Mouse (Mus musculus): Measurements from ENCODE around the gene Gm21887. TPM values are rescaled to one million over a fixed set of nuclear protein-coding genes. Genes with fewer than 3 reads are reported as not detected.
"Not testable (repeated sequence)": the region's sequence is repeated elsewhere in the genome, so short reads cannot be mapped to it uniquely, and the experiment has no call there.

Gm21887 gene
- total RNA-seq, 2 experiments from 2014 or later, result 80.7 to 105 TPM

GRCm38 (mm10) chrX:169982606-169983400 lies 26.7 kb upstream of the Gm21887 start:
- ATAC-seq (replicated peaks; ENCODE audit: low FRiP score, low TSS enrichment, poor library complexity, severe bottlenecking), result not testable (repeated sequence)

DNA sequence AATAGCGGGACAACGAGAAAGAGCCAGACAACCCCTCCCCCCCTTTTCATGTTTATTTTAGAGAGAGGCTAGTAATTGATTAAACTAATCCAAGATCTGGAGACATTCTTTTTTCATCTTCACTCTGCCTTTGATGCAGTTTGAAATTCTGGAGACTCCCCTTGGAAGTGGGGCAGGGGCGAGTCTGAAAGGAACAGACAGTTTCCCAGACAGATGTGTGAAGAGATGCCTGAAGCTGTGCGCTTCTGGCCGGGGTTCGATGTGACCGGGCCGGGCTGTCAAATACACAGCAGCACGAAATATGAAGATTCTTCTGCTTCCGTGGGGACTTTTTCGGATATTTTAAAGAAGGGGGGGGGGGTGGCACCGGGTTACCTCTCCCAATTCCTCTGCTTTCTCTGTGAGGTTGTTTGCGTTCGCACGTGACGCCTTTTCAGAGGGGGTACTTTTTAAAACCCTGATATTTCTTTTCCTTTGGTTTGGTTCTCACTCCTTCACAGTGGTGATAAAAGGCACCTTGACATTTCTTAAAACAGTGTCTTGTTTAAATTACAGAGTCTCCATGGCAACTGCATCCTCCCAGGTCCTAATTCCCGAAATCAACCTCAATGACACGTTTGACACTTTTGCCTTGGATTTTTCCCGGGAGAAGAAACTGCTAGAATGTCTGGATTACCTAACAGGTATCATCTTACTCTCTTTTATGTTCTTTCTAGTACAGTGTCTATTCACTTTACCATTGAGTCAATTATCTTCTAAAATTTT lies 25.9 kb upstream of the Gm21887 start:
- not testable (repeated sequence) for ATAC-seq (replicated peaks; ENCODE audit: low FRiP score, low TSS enrichment, poor library complexity, severe bottlenecking)

GRCm38 (mm10) chrX:169984331-169984730 lies 25.1 kb upstream of the Gm21887 start:
- ATAC-seq (replicated peaks; ENCODE audit: low FRiP score, low TSS enrichment, poor library complexity, severe bottlenecking), result not testable (repeated sequence)

GRCm38 (mm10) chrX:169984853-169985252 lies 24.6 kb upstream of the Gm21887 start:
- not testable (repeated sequence) for ATAC-seq (replicated peaks; ENCODE audit: low FRiP score, low TSS enrichment, poor library complexity, severe bottlenecking)

DNA sequence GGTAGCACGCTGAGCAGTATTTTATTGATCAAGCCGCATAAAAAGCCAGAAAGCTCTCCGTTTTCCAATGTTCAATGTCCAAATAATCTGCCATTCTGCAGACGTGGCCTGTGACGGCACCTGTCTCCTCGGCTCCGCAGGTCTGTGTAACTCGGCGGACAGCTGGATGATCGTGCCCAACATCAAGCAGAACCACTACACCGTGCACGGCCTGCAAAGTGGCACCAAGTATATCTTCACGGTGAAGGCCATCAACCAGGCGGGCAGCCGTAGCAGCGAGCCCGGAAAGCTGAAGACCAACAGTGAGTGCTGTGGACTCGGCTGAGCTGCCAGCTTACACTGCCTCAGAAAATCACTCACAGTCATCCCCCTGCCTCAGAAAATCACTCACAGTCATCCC lies 23.7 kb upstream of the Gm21887 start:
- ATAC-seq (replicated peaks; ENCODE audit: low FRiP score, low TSS enrichment, poor library complexity, severe bottlenecking), result not testable (repeated sequence)

- ATAC-seq (replicated peaks; ENCODE audit: low FRiP score, low TSS enrichment, poor library complexity, severe bottlenecking), result peak; percentile 52
Observed at GRCm38 (mm10) chrX:169986519-169987367, 22.7 kb upstream of the Gm21887 start.

GRCm38 (mm10) chrX:169987368-169987837 lies 22.1 kb upstream of the Gm21887 start:
- ATAC-seq (replicated peaks; ENCODE audit: low FRiP score, low TSS enrichment, poor library complexity, severe bottlenecking), result not testable (repeated sequence)

DNA sequence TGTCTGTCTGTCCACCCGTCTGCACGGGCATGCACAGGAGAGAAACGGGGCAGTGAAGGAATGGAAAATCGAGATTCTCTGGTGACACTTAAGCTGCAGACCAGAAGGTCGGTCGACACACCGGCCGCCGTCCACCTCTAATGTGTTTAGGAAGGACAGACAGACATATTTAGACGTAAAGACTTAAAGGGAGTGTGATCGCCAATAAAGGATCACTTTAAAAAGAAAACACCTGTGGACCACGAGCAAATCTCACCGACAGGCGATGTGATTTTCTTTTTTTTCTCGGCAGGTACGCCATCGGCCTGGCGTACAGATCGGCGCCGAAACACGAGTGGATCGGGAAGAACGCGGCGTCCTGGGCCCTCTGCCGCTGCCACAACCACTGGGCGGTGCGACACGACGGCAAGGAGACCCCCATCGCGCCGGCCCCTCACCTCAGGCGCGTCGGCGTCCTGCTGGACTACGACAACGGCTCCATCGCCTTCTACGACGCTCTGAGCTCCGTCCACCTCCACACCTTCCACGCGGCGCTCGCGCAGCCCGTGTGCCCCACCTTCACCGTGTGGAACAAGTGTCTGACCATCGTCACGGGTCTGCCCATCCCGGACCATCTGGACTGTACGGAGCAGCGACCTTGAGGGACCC lies 20.8 kb upstream of the Gm21887 start:
- not testable (repeated sequence) for ATAC-seq (replicated peaks; ENCODE audit: low FRiP score, low TSS enrichment, poor library complexity, severe bottlenecking)

DNA sequence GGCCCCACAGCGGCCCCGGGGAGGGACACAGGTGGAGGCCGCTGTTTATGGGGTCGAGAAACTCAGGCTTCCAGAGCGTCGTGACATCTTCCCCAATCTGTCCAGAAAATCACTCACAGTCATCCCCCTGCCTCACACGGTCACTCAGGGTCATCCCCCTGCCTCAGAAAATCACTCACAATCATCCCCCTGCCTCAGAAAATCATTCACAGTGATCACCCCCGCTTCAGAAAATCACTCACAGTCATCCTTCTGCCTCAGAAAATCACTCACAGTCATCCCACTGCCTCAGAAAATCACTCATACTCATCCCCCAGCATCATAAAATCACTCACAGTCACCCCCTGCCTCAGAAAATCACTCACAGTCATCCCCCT lies 20.3 kb upstream of the Gm21887 start:
- ATAC-seq (replicated peaks; ENCODE audit: low FRiP score, low TSS enrichment, poor library complexity, severe bottlenecking), result not testable (repeated sequence)

- 0 out of 2 replicates have a peak, but pooled peaks have one; percentile 1 for ATAC-seq (replicated peaks; ENCODE audit: low FRiP score, low TSS enrichment, poor library complexity, severe bottlenecking)
Observed at GRCm38 (mm10) chrX:169989691-169990631, 19.5 kb upstream of the Gm21887 start.

DNA sequence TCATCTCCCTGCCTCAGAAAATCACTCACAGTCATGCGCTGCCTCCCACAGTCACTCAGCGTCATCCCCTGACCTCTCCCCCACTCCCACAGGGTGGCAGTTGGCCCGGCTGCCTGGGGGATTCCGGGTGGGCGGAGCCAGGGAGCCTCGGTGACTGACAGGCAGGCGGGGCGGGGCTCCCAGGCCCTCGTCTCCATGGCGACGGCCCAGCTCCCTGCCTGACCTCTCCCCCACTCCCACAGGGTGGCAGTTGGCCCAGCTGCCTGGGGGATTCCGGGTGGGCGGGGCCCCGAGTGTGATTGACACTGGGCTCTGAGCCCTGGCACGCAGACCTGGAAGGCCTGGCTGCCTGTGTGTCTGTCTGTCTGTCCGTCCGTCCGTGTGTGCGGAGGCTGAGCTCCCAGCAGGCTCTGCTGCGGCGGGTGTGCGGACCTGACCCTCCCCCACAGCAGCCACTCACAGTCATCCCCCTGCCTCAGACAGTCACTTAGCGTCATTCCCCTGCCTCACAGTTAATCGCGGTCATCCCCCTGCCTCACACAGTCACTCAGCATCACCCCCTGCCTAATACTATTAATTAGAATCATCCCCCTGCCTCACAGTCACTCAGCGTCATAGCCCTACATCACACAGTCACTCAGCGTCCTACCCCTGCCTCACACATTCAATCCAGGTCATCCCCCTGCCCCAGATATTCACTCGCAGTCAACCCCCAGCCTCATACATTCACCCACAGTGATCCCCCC lies 18.2 kb upstream of the Gm21887 start:
- ATAC-seq (replicated peaks; ENCODE audit: low FRiP score, low TSS enrichment, poor library complexity, severe bottlenecking), result peak; percentile 47

DNA sequence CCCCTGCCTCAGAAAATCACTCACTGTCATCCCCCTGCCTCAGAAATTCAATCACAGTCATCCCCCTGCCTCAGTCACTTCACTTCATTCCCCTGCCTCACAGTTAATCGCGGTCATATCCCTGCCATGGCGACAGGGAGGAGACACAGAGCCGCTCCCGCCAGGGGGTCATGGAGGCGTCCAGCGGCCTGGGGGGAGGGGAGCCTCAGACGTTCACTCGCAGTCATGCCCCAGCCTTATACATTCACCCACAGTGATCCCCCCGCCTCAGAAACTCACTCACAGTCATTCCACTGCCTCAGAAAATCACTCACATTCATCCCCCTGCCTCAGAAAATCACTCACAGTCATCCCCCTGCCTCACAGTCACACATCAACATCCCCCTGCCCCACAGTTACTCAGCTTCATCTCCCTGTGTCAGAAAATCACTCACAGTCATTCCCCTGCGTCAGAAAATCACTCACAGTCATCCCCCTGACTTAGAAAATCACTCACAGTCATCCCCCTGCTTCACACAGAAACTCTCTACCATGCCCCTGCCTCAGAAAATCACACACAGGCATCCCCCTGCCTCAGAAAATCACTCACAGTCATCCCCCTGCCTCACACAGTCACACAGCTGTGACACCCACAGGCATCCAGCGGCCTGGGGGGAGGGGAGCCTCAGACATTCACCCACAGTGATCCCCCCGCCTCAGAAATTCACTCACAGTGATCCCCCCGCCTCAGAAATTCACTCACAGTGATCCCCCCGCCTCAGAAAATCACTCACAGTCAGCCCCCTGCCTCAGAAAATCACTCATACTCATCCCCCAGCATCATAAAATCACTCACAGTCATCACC lies 17.2 kb upstream of the Gm21887 start:
- not testable (repeated sequence) for ATAC-seq (replicated peaks; ENCODE audit: low FRiP score, low TSS enrichment, poor library complexity, severe bottlenecking)

- ATAC-seq (replicated peaks; ENCODE audit: low FRiP score, low TSS enrichment, poor library complexity, severe bottlenecking), result not testable (repeated sequence)
Observed at GRCm38 (mm10) chrX:169992951-169993547, 16.4 kb upstream of the Gm21887 start.

DNA sequence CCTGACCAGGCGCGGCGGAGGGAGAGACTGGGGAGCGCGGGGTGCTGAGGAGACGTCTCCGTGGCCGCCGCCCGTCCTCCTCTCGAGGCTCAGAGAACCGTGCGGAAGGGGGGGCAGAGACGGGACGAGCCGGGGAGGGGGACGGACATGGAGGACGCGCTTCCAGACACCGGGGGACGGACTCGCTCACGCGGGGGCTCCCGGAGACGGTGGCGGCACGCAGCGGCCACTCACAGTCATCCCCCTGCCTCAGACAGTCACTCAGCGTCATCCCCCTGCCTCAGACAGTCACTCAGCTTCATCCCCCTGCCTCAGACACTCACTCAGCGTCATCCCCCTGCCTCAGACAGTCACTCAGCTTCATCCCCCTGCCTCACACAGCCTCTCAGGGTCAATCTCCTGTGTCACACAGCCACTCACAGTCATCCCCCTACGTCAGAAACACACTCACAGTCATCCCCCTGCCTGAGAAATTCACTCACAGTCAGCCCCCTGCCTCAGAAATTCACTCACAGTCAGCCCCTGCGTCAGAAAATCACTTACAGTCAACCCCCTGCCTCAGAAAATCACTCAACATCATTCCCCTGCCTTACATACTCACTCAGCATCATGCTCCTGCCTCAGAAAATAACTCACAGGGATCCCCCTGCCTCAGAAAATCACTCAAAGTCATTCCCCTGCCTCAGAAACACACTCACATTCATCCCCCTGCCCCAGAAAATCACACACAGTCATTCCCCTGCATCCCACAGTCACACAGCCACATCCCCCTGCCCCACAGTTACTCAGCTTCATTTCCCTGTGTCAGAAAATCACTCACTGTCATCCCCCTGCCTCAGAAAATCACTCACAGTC lies 15.2 kb upstream of the Gm21887 start:
- ATAC-seq (replicated peaks; ENCODE audit: low FRiP score, low TSS enrichment, poor library complexity, severe bottlenecking), result 0 out of 2 replicates have a peak, but pooled peaks have one; percentile 0

Data from megakaryocyte-erythroid progenitor cell, adult 5-6 weeks (primary cell).